Mouse (Mus musculus): ENCODE measurements around the gene Gng10.

Gng10 gene

GRCm38 (mm10) chr4:59034918-59035785 is at the start of gene Gng10:
Gene Gng10, plus strand, starts transcription at chr4:59035088.
- peak; percentile 73 to 88 for DNase-seq (ENCODE audit: inconsistent age in 2 of 2, low spot score in 1 of 2)

GRCm38 (mm10) chr4:58985157-58985648 is 49.7 kb upstream of the Gng10 start:
- peak; percentile 80 to 95 for DNase-seq (ENCODE audit: inconsistent age in 2 of 2, low spot score in 1 of 2)

- DNase-seq (ENCODE audit: inconsistent age in 2 of 2, low spot score in 1 of 2) = peak; percentile 88 to 95
These were observed 48.2 kb upstream of the Gng10 start, which contains the start of gene Ptgr1 for GRCm38 (mm10) chr4:58986540-58987190. Gene Ptgr1, minus strand, starts transcription at chr4:58987119.

GRCm38 (mm10) chr4:58989303-58989898 is 45.5 kb upstream of the Gng10 start:
- no peak for DNase-seq (ENCODE audit: inconsistent age in 2 of 2, low spot score in 1 of 2)

GRCm38 (mm10) chr4:58990609-58991434 is 44.1 kb upstream of the Gng10 start:
- DNase-seq (ENCODE audit: inconsistent age in 2 of 2, low spot score in 1 of 2) = no peak

- DNase-seq (ENCODE audit: inconsistent age in 2 of 2, low spot score in 1 of 2) = no peak
These were observed 42.7 kb upstream of the Gng10 start for GRCm38 (mm10) chr4:58992195-58992594.

- peak in 1 of 2 experiments; percentile 31 for DNase-seq (ENCODE audit: inconsistent age in 2 of 2, low spot score in 1 of 2)
These were observed 40.1 kb upstream of the Gng10 start, which contains the start of gene Dnajc25 for GRCm38 (mm10) chr4:58994762-58995161. Gene Dnajc25, plus strand, starts transcription at chr4:58995062.

- peak in 1 of 2 experiments; percentile 59 for DNase-seq (ENCODE audit: inconsistent age in 2 of 2, low spot score in 1 of 2)
These were observed 39.6 kb upstream of the Gng10 start for GRCm38 (mm10) chr4:58995251-58995693.

- peak; percentile 35 to 64 for DNase-seq (ENCODE audit: inconsistent age in 2 of 2, low spot score in 1 of 2)
These were observed 37.8 kb upstream of the Gng10 start for GRCm38 (mm10) chr4:58997081-58997480.

GRCm38 (mm10) chr4:58998688-58999087 is 36.2 kb upstream of the Gng10 start:
- DNase-seq (ENCODE audit: inconsistent age in 2 of 2, low spot score in 1 of 2) = no peak

- DNase-seq (ENCODE audit: inconsistent age in 2 of 2, low spot score in 1 of 2) = peak; percentile 73 to 93
These were observed 35.2 kb upstream of the Gng10 start for GRCm38 (mm10) chr4:58999686-59000085.

- DNase-seq (ENCODE audit: inconsistent age in 2 of 2, low spot score in 1 of 2) = peak; percentile 54 to 72
These were observed 34.3 kb upstream of the Gng10 start for GRCm38 (mm10) chr4:59000614-59001013.

- peak; percentile 95 to 96 for DNase-seq (ENCODE audit: inconsistent age in 2 of 2, low spot score in 1 of 2)
These were observed 31.7 kb upstream of the Gng10 start, which contains the start of gene Gm20503 for GRCm38 (mm10) chr4:59002948-59003805. Gene Gm20503, plus strand, starts transcription at chr4:59003210.

GRCm38 (mm10) chr4:59003806-59004200 is 31.1 kb upstream of the Gng10 start:
- no peak for DNase-seq (ENCODE audit: inconsistent age in 2 of 2, low spot score in 1 of 2)

GRCm38 (mm10) chr4:59006211-59006610 is 28.7 kb upstream of the Gng10 start:
- no peak for DNase-seq (ENCODE audit: inconsistent age in 2 of 2, low spot score in 1 of 2)

- DNase-seq (ENCODE audit: inconsistent age in 2 of 2, low spot score in 1 of 2) = peak; percentile 47 to 78
These were observed 27.9 kb upstream of the Gng10 start for GRCm38 (mm10) chr4:59007016-59007415.

GRCm38 (mm10) chr4:59007974-59008373 is 26.9 kb upstream of the Gng10 start:
- DNase-seq (ENCODE audit: inconsistent age in 2 of 2, low spot score in 1 of 2) = no peak

GRCm38 (mm10) chr4:59009186-59009585 is 25.7 kb upstream of the Gng10 start:
- DNase-seq (ENCODE audit: inconsistent age in 2 of 2, low spot score in 1 of 2) = no peak

GRCm38 (mm10) chr4:59009696-59010095 is 25.2 kb upstream of the Gng10 start:
- no peak for DNase-seq (ENCODE audit: inconsistent age in 2 of 2, low spot score in 1 of 2)
